Mouse (Mus musculus) lung, postnatal 10 days (tissue): ENCODE data around the gene Fbxl5.

ENCODE experiments used
- DNase-seq: peaks from one replicate; pipeline ENCODE4 v3.0.0; 2021

Gene Fbxl5

DNA sequence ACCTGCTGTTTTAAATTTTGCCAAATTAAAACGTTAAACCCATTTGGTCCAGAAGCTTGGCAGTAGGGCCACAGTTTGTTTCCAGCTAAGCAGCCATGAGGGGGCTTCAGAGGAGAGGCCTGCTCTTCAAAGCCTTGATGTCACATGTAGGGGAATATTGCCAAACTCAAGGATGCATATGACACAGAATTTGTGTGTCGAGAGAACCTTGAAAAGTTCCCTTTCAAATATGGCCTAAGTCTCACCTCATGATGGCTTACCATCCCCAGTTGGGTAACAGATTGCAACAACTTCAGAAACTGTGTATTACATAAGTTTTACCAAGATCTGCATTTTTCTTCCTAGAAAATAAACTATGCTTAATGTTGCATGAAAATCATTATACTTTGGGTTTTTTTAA, 5.4 kb upstream of the Fbxl5 start:
- DNase-seq: no peak

DNA sequence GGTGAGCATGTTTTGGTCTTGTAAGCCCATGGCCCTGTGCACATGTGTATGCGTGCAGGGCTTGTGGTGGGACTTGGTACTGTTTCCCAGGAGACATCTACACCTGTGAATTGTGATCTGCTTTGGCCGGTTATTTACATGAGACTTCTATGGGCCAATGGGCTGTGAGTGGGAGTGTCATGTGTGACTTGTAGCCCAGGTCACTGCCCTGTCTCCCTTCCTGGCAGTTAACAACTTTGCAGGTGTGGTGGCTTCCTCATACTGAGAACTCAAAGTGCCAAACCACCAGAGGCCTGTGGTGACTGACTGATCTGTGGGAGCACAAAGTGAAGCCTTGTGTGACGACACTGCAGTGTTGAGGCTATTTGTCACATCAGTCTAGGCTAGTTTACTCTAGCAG, 3.1 kb upstream of the Fbxl5 start:
- peak; percentile 13 for DNase-seq

DNA sequence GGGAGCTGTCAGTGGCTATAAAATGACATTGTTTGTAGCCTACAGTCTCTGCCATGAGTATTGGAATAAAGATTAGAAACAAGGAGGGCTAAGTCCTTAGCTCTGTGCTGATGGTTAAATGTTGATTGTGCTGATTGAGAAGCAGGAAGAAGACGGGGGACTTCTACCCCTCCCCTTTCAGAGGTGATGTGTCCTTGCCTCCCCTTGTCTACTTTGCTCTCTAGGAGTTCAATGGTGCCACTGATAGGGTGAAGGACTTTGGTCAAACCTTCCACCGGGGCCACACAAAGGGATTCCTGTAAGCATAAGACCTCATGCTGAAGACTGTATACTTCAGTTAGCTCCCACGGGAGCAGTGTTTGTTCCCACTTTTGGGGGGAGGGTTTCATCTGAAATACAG, 1.4 kb upstream of the Fbxl5 start:
- no peak for DNase-seq

DNA sequence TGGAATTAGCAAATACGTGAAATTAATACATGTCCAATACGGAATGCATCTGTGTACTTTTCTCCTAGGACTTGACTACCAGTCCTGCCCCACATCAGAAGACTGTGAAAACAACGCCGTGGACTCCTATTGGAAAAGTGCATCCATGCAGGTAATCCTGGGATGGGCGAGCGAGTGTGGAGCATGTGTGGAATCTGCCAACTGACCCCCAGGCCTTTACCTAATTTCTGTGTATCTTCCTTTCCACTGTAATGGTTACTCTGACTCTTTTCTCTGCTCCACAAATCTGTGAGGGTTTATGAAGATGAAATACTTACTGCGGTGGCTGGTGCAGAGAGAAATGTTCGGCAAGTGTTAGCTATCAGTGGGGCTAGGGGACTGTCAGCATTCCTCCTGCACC, 761 bp upstream of the Fbxl5 start:
- DNase-seq: no peak

DNA sequence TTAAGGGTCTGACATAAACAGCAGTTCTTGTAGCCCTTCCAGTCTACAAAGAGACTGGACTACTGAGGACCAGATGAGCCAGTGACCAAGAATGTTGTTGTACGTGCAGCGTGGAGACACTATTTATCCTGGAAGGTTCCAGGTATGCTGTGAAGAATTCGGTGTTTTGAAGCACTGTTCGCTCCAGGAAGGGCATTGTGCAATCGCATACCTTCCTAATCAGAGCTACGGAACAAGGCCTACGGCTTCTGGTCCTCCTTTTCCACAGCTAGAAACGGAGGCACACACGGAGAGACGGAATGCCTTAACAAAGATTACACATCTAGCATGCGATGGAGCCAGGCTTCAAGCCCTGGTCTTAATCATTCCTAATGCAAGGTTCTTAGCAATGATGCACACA, 653 bp downstream of the Fbxl5 start:
- peak; percentile 34 for DNase-seq

DNA sequence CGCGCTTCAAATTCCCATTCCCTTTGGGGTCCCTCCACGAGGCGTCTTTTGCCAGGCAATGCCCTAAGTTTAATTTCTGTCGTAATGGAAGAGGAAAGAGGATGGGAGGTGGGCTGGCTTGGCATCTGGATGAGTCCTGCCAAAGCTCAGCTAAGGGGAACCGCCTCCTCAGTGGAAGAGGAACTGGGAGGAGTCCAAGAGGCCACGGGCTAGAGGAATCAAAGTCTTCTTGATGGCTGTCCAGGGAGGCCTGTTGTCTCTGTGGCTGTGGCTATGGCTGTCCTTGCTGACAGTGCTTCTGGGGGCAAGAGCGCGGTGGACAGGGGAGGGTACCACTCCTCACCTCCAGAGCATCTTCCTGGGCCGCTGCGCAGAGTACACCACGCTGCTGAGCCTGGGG, 2.7 kb downstream of the Fbxl5 start, which contains the start of gene Bst1:
Gene Bst1 (plus strand): TSS at position 191 of the 400 bp plus-strand sequence.
- peak; percentile 44 for DNase-seq

DNA sequence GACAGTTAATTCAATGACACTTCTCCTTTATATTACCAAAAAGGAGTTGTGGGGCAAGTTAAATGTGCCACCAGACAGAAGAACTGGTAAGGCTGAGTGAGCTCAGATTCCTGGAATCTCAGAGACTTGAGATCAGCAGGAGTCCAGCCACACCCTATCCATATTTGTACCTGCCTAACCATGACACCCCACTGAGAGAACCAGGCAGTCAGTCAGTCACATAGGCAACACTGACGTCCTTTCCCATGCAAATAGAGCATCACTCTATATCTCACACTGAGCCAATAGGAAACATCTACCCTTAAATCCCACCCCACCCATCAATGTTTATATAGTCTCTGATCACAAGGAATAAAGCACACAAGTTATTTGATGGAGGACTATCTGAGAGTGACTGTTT, 5.7 kb downstream of the Fbxl5 start:
- DNase-seq: no peak

DNA sequence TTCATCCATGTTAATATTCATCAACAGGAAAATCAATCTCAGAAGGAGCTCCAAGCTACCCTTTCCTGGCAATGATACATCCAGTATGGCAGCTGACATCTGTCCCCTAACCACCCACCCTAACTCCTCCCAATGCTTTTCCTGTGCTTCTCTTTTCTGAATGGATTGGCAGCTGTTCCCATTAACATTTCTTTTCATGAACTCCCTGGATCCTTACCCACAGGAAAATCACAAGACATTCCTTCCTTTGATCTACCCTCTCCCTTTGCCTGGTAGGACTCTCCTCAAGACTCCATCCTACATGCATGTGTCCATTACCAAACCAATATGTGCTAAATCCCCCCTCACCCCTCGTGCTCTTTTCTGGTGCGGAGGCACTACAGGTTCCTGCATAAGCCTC, 6.9 kb downstream of the Fbxl5 start:
- no peak for DNase-seq

DNA sequence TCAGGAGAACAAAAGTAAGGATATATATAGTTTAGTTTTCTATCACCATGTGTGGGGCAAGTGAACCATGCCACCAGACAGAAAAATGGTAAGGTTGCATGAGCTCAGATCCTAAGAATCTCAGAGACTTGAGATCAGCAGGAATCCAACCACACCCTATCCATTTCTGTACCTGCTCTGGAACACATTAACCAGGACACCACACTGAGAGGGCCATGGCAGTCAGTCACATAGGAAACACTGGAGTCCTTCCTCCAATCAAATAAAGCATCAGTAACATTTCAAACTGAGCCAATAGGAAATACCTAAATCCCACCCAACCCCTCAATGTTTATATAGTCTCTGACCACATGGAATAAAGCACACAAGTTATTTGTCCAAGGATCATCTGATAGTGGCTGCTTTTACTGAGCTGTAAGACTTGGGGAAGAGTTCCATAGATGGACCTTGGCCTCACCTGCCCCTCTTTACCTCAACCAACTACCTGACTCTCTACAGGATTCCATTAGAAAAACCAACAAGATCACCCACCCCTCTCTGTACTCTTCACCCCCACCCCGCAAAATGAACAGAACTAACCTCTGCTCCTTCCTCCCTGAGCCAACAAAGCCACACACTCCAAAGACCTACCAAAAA, 10.9 kb downstream of the Fbxl5 start:
- no peak for DNase-seq

DNA sequence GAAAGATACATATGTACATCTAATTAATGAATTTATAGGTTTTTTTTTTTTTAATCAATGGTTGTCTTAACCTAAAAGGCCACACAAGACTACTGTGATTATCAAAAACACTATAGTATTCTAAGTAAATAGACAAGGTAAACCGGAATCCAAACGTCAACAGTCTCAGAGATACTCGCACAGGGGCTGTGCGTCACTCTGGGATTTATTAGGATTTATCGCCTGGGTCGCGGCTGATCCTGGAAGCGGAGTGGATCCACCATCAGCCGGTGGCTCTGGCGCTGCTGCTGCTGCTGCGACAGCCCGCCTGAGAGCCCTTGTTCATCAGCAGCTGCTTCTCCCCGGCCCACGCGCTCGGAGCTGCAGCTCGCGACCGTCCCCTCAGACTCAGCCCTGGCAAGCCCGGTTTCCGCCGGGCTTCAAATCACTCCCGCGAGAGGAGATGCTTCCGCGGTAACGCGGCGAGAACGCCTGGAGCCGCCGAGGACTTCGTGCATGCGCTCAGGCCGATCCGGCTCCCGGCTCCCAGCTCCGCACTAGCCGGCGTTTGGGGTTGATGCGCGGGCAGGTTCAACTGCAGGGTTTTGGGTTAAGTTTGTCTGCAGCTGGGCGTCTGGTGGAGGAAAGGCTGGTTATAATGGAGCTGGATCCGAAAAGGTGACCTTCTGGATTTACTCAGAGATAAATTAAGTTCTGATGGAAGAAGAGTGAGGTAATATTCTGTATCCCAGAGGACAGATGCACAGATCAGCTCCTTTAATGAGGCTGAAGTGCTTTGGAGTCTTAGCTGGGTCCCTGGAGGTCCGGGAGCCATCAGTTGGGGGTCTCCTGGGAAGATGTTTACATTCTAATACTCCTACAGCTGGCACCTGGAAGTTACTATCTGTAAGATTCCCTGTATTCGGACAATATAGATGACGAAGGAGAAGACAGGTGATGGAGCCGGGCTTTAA, 13.4 kb downstream of the Fbxl5 start:
- peak; percentile 92 for DNase-seq

DNA sequence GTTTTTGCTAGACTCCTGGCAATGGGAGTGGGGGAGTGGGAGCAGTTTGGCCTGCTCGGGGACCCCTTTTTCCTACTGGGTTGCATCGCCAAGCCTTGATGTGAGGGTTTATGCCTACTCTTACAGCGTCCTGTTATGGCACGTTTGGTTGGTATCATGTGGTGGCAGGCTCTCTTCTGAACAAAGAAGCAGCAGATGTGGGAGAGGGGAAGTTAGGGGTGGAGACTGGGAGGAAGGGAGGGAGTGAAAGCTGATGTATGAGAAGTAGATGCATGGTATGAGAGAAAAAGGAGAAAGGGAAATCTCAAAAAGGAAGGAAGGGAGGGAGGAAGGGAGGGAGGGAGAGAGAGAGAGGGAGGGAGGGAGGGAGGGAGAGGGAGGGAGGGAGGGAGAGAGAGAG, 14.5 kb downstream of the Fbxl5 start:
- DNase-seq: no peak

DNA sequence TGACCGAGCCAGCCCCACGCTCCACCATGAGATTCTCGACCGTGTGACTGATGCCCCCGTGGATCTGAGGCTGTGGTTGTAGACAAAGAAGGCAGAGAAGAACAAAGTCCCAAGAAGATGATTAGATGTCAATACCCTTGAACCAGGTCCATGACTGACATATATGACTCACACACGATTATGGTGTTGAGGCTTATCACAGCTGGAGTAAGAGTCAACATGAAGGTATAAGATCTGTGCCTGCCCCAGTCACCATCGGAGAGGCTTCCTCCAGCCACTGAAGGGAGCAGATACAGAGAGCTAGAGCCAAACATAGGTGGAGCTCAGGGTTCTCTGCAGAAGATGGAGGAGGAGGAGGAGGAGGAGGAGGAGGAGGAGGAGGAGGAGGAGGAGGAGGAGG, 15.1 kb downstream of the Fbxl5 start:
- no peak for DNase-seq

DNA sequence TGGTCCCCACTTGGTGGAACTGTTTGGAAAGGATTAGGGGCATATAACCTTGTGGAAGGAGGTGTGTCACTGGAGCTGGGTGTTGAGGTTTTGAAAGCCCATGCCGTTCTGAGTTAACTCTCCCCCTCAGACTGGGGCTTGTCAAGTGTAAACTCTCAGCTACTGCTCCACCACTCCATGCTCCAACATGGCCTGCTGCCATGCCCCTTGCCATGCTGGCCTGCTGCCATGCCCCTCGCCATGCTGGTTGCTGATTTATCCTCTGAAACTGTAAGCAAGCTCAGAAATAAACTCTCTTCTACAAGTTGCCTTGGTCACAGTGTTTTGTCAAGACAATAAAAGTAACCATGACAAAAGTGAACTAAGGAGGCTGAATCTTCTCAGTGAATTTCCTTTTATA, 16.0 kb downstream of the Fbxl5 start:
- no peak for DNase-seq

DNA sequence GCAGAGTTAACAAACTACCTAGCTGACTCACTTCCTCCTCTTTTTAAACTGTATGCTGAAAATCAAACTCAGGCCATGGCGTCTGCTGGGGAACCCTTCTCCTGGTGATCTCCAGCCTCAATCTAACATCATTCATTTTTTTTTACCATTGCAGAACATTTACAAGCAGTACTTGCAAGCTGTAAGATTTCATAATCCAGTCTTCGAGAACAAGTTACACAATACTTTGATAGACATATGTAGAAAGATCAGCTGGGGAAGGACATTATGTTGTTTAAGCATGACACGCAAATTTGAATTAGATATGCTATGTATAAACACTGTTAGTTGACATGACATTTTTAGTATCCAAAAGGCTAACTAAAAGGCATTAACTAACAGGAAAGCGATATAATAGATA, 19.6 kb downstream of the Fbxl5 start:
- DNase-seq: no peak

DNA sequence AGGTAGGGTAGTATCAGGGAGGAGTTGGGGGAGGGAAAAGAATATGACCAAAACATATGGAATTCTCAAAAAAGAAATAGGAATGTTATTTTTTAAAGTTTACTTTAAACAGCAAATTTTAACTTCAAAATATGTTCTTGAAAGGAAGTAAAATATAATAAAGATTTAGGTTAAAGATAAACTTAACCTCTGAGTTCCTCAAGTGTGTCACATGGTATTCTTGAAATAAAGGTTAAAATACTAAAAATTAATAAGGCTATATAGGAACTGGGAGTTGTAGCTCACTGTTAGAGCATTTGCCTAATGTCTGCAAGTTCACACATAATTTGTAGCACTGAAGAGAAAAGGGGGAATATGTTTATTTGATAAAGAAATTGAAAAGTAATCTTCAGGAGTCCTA, 20.2 kb downstream of the Fbxl5 start:
- DNase-seq: no peak

DNA sequence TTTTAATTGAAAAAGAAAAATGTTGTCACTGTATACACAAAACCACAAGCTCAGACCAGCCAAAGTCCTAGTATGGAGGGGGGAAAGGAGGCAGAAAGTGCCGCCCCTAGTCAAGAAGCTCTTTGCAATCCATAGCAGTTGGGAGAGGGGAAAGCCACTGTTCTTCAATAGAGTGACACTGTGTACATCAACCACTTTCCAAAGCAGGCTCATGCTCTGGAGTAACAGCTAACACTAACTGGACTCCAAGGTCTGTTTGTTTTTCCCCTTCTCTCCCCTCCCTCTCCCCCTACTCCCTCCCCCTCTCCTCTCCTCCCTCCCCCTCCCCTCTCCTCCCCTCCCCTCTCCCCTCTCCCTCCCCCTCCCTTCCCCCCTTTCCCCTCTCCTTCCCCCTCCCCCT, 20.7 kb downstream of the Fbxl5 start:
- no peak for DNase-seq

DNA sequence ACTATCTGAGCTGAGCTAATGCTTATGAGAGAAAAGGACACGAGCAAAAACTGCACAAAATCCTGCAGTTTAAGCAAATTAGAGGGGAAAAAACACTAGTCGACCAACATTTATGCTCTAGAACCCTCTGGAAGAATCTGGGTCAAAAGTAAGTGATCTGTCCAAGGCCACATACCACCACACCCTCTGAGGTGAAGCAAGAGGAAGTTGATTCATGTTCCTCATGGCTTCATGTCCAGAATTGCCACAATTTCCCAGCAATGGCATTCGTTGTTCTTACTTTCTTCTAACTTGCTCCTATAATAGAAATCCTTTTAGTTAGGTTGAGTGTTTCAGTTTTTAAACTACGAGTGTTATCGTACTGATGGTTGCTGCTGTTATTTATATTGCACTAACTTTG, 21.9 kb downstream of the Fbxl5 start:
- no peak for DNase-seq

DNA sequence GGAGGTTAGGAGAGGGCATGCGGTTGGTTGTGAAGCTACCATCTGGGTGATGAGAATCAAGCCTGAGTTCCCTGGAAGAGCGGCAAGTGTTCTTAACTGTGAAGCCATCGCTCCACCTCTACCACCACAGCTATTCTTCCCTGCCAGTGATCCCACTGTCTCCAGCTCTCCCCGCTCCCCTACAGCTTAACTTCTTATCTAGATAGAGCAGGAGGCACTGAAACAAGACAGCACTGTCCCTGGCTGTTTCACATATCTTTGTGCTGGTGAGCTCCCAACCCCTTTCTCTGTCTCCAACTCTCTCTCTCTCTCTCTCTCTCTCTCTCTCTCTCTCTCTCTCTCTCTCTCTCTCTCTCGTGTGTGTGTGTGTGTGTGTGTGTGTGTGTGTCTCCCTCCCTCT, 29.1 kb downstream of the Fbxl5 start:
- DNase-seq: no peak

DNA sequence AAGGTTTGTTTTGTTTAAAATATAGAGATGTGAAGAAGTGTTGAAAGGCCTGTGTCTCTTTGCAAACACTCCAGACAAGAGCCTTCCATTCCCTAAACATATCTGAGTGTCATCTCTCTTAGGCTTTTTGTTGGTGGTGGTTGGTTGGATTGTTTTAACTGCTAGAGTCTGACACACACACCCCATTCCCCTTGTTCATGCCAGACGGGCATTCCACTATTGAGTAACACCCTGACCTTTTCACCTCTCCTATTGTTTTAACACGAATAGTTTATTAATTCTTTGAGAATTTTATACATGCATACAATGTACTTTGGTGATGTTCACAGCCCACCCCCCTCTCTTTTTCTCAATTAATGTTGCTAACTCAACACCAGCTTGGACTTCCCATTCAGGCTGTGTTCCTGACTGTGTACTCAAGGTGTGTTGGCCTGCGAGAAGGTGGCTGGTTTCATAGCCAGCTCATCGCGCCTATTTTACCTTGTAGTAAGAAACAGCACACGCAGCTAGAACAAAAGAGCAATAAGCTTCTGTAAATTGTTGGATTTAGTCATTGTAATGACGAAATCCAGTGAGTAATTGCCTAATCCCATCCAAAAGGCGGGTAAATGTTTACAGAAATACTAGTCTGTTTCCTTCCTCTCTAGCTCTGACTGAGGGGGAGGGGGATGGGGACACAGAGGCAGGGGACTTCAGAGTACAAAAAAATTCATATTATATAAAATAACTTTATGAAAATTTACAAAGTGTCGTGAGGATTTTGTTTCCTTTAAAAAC, 33.3 kb downstream of the Fbxl5 start:
- DNase-seq: peak; percentile 59

DNA sequence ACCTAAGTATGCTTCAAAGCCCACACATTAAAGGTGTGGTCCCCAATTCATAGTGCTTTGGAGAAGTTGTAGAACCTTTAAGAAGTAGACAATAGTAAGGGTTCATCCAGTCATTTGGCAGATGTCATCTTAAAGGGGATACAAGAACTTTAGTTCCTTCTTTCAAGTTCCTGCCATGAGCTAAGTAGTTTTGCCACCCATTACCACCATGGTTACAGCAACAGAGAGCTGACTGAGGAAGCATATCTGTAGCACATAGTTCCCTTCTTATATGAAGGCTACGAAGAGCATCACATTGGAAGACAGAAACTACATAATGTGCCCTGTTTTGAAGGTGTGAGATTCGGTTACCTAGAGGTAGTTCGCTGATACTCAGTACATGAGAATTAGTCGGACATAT, 34.8 kb downstream of the Fbxl5 start:
- DNase-seq: no peak

DNA sequence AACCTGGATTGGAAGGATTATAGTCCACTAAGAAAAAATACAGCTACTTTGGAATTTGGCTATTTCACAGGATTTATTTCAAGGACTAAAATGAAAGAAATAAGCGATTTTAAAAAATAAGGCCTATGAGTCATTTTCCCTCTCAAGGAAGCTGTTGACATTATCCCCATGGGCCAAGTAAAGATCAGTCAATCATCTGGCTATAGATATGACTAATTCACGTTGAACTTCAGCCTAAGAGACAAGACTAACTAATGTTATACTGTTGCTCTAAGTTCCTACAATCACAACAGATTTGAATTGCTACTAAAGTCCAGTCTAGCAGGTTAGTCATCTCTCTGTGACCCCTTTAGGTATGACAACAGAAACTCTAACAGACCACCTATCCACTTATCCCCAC, 37.4 kb downstream of the Fbxl5 start:
- DNase-seq: no peak

DNA sequence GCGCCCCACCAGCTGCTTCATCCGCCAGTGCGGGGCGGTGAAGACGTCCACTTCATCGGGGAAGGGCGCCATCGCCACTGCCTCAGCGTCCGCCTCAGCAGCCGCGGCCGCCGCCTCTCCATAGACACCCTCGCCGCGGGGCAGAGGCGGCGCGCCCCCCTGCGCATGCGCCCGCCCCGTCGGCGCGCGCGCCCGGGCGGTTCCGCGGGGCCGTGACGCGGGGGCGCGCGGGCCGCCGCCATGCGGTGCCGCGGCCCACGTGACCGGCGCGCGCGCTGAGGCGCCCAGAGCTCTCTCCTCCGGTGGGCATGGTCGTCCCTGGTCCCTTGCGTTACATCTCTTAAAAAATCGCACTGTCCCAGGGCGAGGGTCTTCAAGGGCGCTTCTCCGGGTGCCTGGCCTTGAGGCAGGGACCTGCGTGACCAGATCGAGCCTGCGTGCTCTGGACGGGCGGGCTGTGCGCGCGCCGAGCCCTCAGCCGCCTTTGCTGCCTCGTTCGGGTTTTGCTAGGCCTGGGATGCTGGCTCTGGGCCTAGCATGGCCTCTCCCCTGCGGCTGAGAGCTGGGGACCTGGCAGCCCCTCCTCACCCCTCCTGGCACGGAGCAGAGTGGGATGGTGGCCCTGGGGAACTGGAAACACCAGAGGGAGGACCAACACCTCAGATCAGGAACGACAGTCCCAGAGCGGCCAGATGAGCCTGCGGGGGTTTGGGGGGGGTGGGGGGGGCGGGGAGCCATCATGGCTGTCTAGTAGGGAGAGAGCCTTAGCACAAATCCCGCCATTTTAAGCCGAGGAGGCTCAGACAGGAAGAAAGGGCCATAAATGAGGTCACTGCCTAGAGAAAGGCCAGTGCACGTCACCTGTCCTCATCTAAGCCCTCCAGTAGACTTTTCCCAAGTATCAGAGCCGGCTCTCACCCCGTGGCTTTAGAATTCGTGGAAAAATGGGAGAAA, 39.2 kb downstream of the Fbxl5 start:
- DNase-seq: peak; percentile 82
